Mouse (Mus musculus): ENCODE measurements around the gene Cdh4. TPM values are rescaled to one million over a fixed set of nuclear protein-coding genes. Genes with fewer than 3 reads are reported as not detected.

Cdh4 gene
- total and polyA plus RNA-seq, 2 experiments from 2014 or later: 0.51 to 2.1 TPM

DNA sequence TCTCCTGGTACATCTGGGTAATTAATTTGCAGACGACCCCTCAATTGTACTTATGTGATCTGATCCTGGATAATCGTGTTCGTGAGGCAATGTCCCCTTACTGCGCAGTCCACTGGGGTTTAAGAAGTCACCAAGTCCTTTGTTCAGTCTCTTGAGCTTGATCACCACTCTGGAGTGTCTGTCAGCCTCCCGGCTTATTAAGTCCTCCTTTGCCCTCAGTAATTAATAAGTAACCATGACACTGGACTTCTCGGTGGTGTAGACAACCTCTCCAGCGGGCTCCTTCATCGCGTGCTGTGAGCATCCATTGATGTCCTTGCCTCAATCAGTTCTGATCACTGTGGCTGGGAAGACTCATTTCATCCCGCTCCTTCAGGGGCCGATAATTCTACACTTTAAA is 28.0 kb upstream of the Cdh4 start:
- DNase-seq (ENCODE audit: low spot score): no peak
- 84% methylated on average over 11 of the region's 11 CpGs for whole genome bisulfite sequencing
- no peaks in the 10 kb centered on the region for H3K27me3 ChIP-seq (ENCODE audit: control insufficient read depth, insufficient read depth, low read length)
- no peak overlapping the region for H3K9ac ChIP-seq (replicated peaks; ENCODE audit: low read depth, low read length)
- H3K9me3 ChIP-seq (replicated peaks; ENCODE audit: control insufficient read depth, low read length): no peaks in the 10 kb centered on the region
- H3K36me3 ChIP-seq (replicated peaks; ENCODE audit: control insufficient read depth, insufficient read depth, low read length): no peaks in the 10 kb centered on the region
- TF ChIP-seq CTCF (IDR thresholded peaks at IDR 0.05; ENCODE audit: low read depth) (no peak), EP300 (IDR thresholded peaks at IDR 0.05; ENCODE audit: low read depth) (no peak)
- no peak for ATAC-seq (ENCODE audit: insufficient read depth, low read depth)
- H3K4me3 ChIP-seq (ENCODE audit: low read depth, low read length): no peak overlapping the region
- H3K4me1 ChIP-seq (ENCODE audit: control insufficient read depth, insufficient read depth): no peaks in the 10 kb centered on the region
- no peak overlapping the region for H3K27ac ChIP-seq (ENCODE audit: low read depth)
- no peak overlapping the region for H3K4me2 ChIP-seq (ENCODE audit: low read depth, low read length)

DNA sequence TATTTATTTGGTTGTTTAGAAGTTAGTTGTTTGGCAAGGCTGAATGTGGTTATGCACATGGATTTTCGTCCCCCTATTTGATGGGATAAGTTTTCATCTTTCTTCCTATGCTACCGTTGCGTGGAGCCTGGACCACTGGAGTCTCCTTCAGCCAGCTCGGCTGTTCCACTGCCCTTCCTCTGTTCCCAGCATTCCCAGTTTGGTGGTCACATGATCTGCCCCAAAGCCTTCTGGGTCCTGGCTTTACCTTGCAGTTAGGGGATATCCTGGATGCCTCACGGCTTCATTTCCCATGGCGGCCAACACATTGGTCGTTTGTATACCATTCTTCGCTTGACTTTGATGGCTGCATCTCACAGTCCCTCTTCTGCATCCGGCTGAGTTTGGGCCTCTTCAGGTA is 27.5 kb upstream of the Cdh4 start:
- no peak overlapping the region for H3K27ac ChIP-seq (ENCODE audit: low read depth)
- no peaks in the 10 kb centered on the region for H3K27me3 ChIP-seq (ENCODE audit: control insufficient read depth, insufficient read depth, low read length)
- no peak overlapping the region for H3K9ac ChIP-seq (replicated peaks; ENCODE audit: low read depth, low read length)
- no peaks in the 10 kb centered on the region for H3K36me3 ChIP-seq (replicated peaks; ENCODE audit: control insufficient read depth, insufficient read depth, low read length)
- TF ChIP-seq EP300 (IDR thresholded peaks at IDR 0.05; ENCODE audit: low read depth) (no peak), CTCF (IDR thresholded peaks at IDR 0.05; ENCODE audit: low read depth) (no peak)
- H3K4me1 ChIP-seq (ENCODE audit: control insufficient read depth, insufficient read depth): no peaks in the 10 kb centered on the region
- H3K9me3 ChIP-seq (replicated peaks; ENCODE audit: control insufficient read depth, low read length): no peaks in the 10 kb centered on the region
- no peak overlapping the region for H3K4me3 ChIP-seq (ENCODE audit: low read depth, low read length)
- 89% methylated on average over 9 of the region's 9 CpGs for WGBS
- DNase-seq (ENCODE audit: low spot score) (no peak), ATAC-seq (ENCODE audit: insufficient read depth, low read depth) (no peak)
- H3K4me2 ChIP-seq (ENCODE audit: low read depth, low read length): no peak overlapping the region

DNA sequence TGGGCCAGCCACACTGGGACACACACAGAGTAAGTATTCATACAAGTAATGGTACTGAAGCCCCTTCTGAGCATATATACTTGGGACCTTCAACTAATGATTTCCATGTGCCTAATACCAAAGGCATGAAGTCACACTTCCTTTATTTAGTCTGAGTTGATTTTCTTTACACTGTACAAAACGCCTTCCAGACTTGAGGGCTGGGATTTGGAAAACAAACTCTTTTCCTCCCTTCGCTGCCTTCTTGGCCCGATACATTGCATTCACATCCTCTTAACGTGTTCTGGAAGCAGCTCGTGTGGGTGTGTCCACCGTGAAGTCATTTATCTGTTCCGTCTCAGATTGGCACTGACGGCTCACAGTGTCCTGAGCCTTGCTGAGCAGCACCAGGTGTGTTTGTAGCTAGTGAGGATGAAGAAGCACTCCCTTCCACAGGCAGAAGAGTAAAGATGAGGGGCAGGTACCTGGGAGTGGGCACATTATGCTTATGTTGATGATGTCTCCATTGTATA is 26.3 kb upstream of the Cdh4 start:
- Histone ChIP-seq H3K9ac (replicated peaks; ENCODE audit: low read depth, low read length) (no peak overlapping the region), H3K4me1 (ENCODE audit: control insufficient read depth, insufficient read depth) (no peaks in the 10 kb centered on the region), H3K36me3 (replicated peaks; ENCODE audit: control insufficient read depth, insufficient read depth, low read length) (no peaks in the 10 kb centered on the region), H3K4me3 (ENCODE audit: low read depth, low read length) (no peak overlapping the region), H3K27ac (ENCODE audit: low read depth) (no peak overlapping the region), H3K9me3 (replicated peaks; ENCODE audit: control insufficient read depth, low read length) (no peaks in the 10 kb centered on the region), H3K27me3 (ENCODE audit: control insufficient read depth, insufficient read depth, low read length) (no peaks in the 10 kb centered on the region), H3K4me2 (ENCODE audit: low read depth, low read length) (no peak overlapping the region)
- TF ChIP-seq CTCF (IDR thresholded peaks at IDR 0.05; ENCODE audit: low read depth) (no peak), EP300 (IDR thresholded peaks at IDR 0.05; ENCODE audit: low read depth) (no peak)
- ATAC-seq (ENCODE audit: insufficient read depth, low read depth) (no peak), DNase-seq (ENCODE audit: low spot score) (no peak)
- 50% methylated on average over 8 of the region's 8 CpGs for WGBS

DNA sequence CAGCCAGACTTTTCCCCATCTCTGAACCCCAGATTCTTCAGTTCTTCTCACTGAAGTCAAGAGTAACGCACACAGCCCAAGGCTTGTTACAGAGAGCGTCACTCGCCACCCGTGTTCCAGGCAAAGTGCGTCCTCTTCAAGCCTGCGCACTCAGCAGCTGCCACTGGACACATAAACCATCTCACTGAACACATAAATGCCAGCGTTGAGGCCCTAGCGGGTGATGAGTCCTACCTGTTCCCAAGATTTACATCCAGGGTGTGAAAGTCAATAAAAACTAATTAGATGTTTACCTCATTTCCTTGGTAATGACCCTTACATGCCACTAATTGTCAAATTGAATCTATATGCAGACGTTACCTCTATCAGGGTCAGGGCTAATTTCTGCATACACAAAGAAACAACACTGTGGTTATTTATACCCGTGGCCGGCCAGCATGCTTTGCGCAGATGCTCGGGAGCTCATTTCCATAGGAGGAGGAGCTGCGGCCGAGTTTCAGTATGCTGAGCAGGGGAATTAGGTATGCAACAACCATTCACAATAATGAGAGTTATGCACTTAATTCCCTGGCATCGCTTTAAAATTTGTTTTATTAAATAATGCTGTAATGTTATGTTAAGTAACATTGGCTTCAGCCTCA is 25.5 kb upstream of the Cdh4 start:
- Histone ChIP-seq H3K9ac (replicated peaks; ENCODE audit: low read depth, low read length) (no peak overlapping the region), H3K36me3 (replicated peaks; ENCODE audit: control insufficient read depth, insufficient read depth, low read length) (no peaks in the 10 kb centered on the region), H3K4me3 (ENCODE audit: low read depth, low read length) (no peak overlapping the region), H3K27me3 (ENCODE audit: control insufficient read depth, insufficient read depth, low read length) (no peaks in the 10 kb centered on the region), H3K9me3 (replicated peaks; ENCODE audit: control insufficient read depth, low read length) (no peaks in the 10 kb centered on the region), H3K27ac (ENCODE audit: low read depth) (no peak overlapping the region), H3K4me2 (ENCODE audit: low read depth, low read length) (no peak overlapping the region), H3K4me1 (ENCODE audit: control insufficient read depth, insufficient read depth) (no peaks in the 10 kb centered on the region)
- TF ChIP-seq CTCF (IDR thresholded peaks at IDR 0.05; ENCODE audit: low read depth) (no peak), EP300 (IDR thresholded peaks at IDR 0.05; ENCODE audit: low read depth) (no peak)
- DNase-seq (ENCODE audit: low spot score) (no peak), ATAC-seq (ENCODE audit: insufficient read depth, low read depth) (no peak)
- 82% methylated on average over 16 of the region's 16 CpGs for WGBS

DNA sequence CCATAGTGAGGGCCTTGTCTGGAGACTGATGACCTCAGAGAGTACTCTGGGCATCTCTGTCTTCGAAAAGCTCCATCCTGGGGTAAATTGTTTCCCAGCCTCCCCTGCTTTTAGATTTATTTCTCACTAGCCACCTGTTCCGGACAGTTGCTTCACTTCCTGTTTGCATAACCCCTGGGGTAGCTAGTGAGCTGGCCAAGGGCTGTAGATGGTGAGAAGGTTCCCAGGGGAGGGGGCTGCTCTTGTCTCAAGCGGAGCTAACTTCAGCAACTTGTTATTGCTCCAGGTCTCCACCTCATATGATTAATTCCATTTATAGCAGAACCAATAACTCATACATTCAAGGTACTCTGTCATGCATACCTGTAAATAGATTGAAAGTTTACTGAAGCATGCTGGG is 16.6 kb upstream of the Cdh4 start:
- no peak for DNase-seq (ENCODE audit: low spot score)
- no peaks in the 10 kb centered on the region for H3K36me3 ChIP-seq (replicated peaks; ENCODE audit: control insufficient read depth, insufficient read depth, low read length)
- ATAC-seq (ENCODE audit: insufficient read depth, low read depth): no peak
- H3K9ac ChIP-seq (replicated peaks; ENCODE audit: low read depth, low read length): no peak overlapping the region
- no peak overlapping the region for H3K27ac ChIP-seq (ENCODE audit: low read depth)
- no peaks in the 10 kb centered on the region for H3K4me1 ChIP-seq (ENCODE audit: control insufficient read depth, insufficient read depth)
- H3K27me3 ChIP-seq (ENCODE audit: control insufficient read depth, insufficient read depth, low read length): no peaks in the 10 kb centered on the region
- 56% methylated on average over 3 of the region's 3 CpGs for WGBS
- no peak overlapping the region for H3K4me2 ChIP-seq (ENCODE audit: low read depth, low read length)
- no peak overlapping the region for H3K4me3 ChIP-seq (ENCODE audit: low read depth, low read length)
- TF ChIP-seq CTCF (IDR thresholded peaks at IDR 0.05; ENCODE audit: low read depth) (no peak), EP300 (IDR thresholded peaks at IDR 0.05; ENCODE audit: low read depth) (no peak)
- H3K9me3 ChIP-seq (replicated peaks; ENCODE audit: control insufficient read depth, low read length): no peaks in the 10 kb centered on the region

DNA sequence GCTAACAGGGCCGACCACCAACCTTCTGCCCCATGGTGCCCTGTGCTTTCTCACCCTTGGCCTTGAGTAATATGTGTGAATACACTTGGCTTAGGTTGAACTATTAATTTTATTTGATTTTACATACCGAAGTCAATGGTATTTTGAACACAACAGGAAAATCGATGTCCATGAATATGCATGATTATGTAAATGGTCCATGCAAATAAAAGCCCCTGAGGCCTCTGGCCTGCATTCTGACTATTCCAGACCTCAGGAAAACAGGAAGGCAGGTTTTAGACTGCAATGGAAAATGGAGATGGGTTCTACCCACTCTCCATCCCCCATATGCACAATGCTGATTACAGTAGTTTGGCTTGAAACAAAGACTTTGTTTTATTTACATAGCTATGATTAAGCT is 13.3 kb upstream of the Cdh4 start:
- Histone ChIP-seq H3K4me3 (ENCODE audit: low read depth, low read length) (no peak overlapping the region), H3K4me2 (ENCODE audit: low read depth, low read length) (no peak overlapping the region)
- 63% methylated on average over 3 of the region's 3 CpGs for WGBS

More for the DNA sequence above, 13.3 kb upstream of the Cdh4 start:
- no peaks in the 10 kb centered on the region for H3K27me3 ChIP-seq (ENCODE audit: control insufficient read depth, insufficient read depth, low read length)
- H3K9ac ChIP-seq (replicated peaks; ENCODE audit: low read depth, low read length): no peak overlapping the region
- no peak overlapping the region for H3K27ac ChIP-seq (ENCODE audit: low read depth)
- no peak for ATAC-seq (ENCODE audit: insufficient read depth, low read depth)
- no peaks in the 10 kb centered on the region for H3K36me3 ChIP-seq (replicated peaks; ENCODE audit: control insufficient read depth, insufficient read depth, low read length)
- H3K9me3 ChIP-seq (replicated peaks; ENCODE audit: control insufficient read depth, low read length): no peaks in the 10 kb centered on the region
- DNase-seq (ENCODE audit: low spot score): no peak
- TF ChIP-seq EP300 (IDR thresholded peaks at IDR 0.05; ENCODE audit: low read depth) (no peak), CTCF (IDR thresholded peaks at IDR 0.05; ENCODE audit: low read depth) (no peak)
- H3K4me1 ChIP-seq (ENCODE audit: control insufficient read depth, insufficient read depth): no peaks in the 10 kb centered on the region

Data from heart, postnatal 0 days (tissue).